Mouse (Mus musculus) olfactory bulb, adult 2 months (tissue): ENCODE measurements around the gene Cd247.

ENCODE experiments used
- CTCF ChIP-seq: fragments of 200-500 bp; IDR thresholded peaks from 2 replicates; pipeline ENCODE4 v1.5.1; 2012; ENCODE audit warnings: low read depth, mild to moderate bottlenecking, low read length, moderate library complexity; ENCODE audit not compliant: insufficient read depth
- POLR2A ChIP-seq: fragments of 200-500 bp; IDR thresholded peaks from 2 replicates; pipeline ENCODE4 v1.6.1; 2012; ENCODE audit warnings: mild to moderate bottlenecking, low read depth, low read length, moderate library complexity; ENCODE audit not compliant: insufficient read depth

DNA sequence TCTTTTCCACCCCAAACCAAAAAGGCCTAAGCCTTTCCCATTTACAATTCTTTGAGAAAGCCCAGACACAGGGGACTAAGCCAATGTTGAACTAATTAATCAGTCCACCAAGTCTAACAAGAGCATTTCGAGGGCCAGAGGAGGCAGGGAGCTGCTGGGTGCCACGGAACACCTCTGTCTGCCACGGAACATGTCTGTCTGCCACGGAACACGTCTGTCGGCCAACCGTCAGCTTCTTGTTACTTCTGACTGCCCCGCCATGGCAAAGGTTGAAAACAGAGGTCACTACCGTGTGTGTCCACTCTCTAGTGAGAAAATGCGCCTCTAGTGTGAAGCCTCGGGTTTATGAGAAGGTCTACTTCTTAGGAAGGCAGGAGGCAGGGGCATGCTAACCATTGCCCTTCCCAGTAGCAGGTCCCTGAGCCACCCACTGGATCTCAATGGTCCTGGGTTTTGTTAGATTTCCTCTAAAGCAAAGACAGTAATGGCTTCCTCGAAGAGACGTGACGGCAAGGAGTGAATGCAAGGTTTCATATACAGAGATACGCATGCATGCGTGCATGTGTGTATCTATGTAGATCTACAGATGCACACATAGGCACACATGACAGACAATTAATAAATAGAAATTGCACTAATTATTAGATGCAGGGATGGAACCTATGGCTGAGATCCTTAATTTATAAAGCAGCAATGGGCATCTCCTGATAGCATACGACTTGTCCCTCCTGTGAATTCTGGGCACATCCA is 2.2 kb downstream of the Cd247 start:
- TF ChIP-seq POLR2A: no peak
- TF ChIP-seq CTCF: no peak
